Mouse (Mus musculus): ENCODE measurements around the gene Perm1. TPM values are rescaled to one million over a fixed set of nuclear protein-coding genes. Genes with fewer than 3 reads are reported as not detected.

Gene Perm1
- polyA plus RNA-seq, 1 experiment from 2014 or later = 0.92 TPM

DNA sequence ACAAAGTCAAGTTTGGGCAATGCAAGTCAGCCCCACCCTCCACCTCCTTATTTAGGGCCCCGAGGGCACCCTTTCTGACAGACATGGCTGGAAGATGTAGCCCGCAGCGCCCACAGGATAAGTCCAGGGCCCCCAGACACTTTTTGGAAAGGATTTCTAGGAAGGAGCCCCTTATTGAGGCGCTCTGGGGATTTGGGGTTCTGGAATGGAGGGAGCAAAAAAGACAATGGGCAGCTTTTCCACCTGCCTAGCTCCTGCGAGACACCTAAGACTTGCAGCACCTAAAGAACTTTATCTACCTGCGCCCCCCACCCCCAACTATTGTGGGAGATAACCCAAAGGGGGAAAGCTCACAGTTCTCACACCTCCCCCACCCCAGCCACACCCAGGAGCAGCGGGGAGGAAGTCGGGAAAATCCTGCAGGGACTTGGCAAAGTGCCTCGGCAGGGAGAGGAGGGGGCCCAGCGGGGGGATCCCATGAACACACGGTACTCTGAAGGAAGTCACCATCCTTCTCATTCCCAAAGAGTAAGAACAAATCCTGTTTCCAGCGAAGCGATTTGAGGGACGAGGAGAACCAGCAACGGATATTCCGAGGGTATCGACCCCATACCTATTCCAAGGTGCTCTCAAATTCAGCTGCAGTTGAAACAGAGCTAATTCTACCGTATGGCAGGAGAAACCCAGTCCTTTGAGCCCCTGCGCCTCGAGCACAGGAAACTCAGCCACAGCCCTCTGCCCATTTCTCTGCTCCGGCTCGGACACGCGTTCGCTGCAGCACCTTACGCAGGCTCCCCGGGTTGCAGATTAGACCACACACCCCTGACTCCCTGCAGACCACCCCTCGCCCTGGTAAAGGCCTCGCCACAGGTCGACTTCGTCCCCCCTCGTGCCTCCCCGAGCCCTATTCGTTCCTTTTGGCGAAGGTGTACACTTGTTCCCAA lies 19.5 kb upstream of the Perm1 start:
- H3K4me2 ChIP-seq (replicated peaks; ENCODE audit: low read depth, low read length) = peak overlapping the region; percentile 85
- peaks cover 35% of the 10 kb centered on the region for H3K36me3 ChIP-seq (ENCODE audit: control insufficient read depth, insufficient read depth, low read length)
- H3K9ac ChIP-seq (ENCODE audit: low read depth, low read length) = peak overlapping the region; percentile 91
- 4% methylated on average over 35 of the region's 35 CpGs for WGBS
- ATAC-seq (ENCODE audit: low FRiP score, low TSS enrichment) = no peak
- H3K9me3 ChIP-seq (ENCODE audit: control insufficient read depth, low read length) = no peaks in the 10 kb centered on the region
- H3K4me3 ChIP-seq (ENCODE audit: low read length) = peak overlapping the region; percentile 82
- H3K4me1 ChIP-seq (ENCODE audit: control insufficient read depth, insufficient read depth, low read length) = peaks cover 49% of the 10 kb centered on the region
- peak overlapping the region; percentile 71; the same call in 1 of the 2 replicates for H3K27ac ChIP-seq (ENCODE audit: low read depth, low read length)
- no peaks in the 10 kb centered on the region for H3K27me3 ChIP-seq (ENCODE audit: control insufficient read depth, insufficient read depth, low read length)

DNA sequence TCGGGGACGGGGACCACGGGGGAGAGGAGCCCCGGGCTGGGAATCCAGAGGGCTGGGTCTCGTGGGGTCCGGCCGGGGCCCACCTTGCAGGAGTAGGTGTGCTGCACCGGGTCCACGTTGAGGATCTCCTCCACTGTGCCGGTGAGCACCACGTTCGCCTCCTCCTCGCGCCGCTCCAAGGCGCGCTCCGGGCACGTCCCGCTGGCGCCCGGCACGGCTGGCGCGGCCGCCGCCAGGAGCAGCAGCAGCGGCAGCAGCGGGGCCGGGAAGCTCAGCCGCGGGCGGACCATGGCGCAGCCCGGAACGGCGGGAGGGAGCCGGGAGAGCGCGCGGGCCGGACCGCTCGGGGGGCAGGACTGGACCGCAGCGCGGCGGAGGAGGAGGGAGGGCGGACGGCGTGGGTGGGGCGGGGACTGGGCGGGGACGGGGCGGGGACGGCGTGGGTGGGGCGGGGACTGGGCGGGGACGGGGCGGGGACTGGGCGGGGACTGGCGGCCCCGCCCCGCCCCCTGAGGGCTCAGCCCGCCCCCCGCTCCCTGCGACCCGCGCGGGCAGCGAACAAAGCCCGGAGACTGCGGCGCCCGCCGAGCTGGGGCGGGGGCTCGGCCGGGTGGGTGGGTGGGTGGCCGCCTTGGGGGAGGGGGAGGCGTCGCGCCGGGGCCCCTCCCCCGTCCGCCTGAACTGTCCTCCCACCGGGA lies 18.4 kb upstream of the Perm1 start, which contains the start of gene Agrn:
Gene Agrn (minus strand): TSS at position 358 of the 698 bp plus-strand sequence.
- peak within 1 kb of the TSS; percentile 85 for H3K4me2 ChIP-seq (replicated peaks; ENCODE audit: low read depth, low read length)
- peak within 1 kb of the TSS; percentile 95 for H3K27ac ChIP-seq (ENCODE audit: low read depth, low read length)
- peaks cover 25% of the 10 kb centered on the region; the same call in 1 of the 2 replicates for H3K36me3 ChIP-seq (ENCODE audit: control insufficient read depth, insufficient read depth, low read length)
- no peaks in the 10 kb centered on the region for H3K9me3 ChIP-seq (ENCODE audit: control insufficient read depth, low read length)
- peak; percentile 85 for ATAC-seq (ENCODE audit: low FRiP score, low TSS enrichment)
- peaks cover 39% of the 10 kb centered on the region for H3K4me1 ChIP-seq (ENCODE audit: control insufficient read depth, insufficient read depth, low read length)
- peak within 1 kb of the TSS; percentile 82 for H3K4me3 ChIP-seq (ENCODE audit: low read length)
- 1% methylated on average over 23 of the region's 88 CpGs for WGBS
- no peaks in the 10 kb centered on the region for H3K27me3 ChIP-seq (ENCODE audit: control insufficient read depth, insufficient read depth, low read length)
- H3K9ac ChIP-seq (ENCODE audit: low read depth, low read length) = peak within 1 kb of the TSS; percentile 91

GRCm38 (mm10) chr4:156197829-156198205 lies 17.9 kb upstream of the Perm1 start:
- no peaks in the 10 kb centered on the region for H3K27me3 ChIP-seq (ENCODE audit: control insufficient read depth, insufficient read depth, low read length)
- no peaks in the 10 kb centered on the region for H3K9me3 ChIP-seq (ENCODE audit: control insufficient read depth, low read length)
- H3K36me3 ChIP-seq (ENCODE audit: control insufficient read depth, insufficient read depth, low read length) = peaks cover 19% of the 10 kb centered on the region; the same call in 1 of the 2 replicates
- peak overlapping the region; percentile 63; the same call in 1 of the 2 replicates for H3K9ac ChIP-seq (ENCODE audit: low read depth, low read length)
- WGBS = under 1% methylated on average over 22 of the region's 26 CpGs
- H3K4me2 ChIP-seq (replicated peaks; ENCODE audit: low read depth, low read length) = peak overlapping the region; percentile 55
- peak overlapping the region; percentile 82 for H3K4me3 ChIP-seq (ENCODE audit: low read length)
- peak; percentile 93 for ATAC-seq (ENCODE audit: low FRiP score, low TSS enrichment)
- peak overlapping the region; percentile 95 for H3K27ac ChIP-seq (ENCODE audit: low read depth, low read length)
- H3K4me1 ChIP-seq (ENCODE audit: control insufficient read depth, insufficient read depth, low read length) = peaks cover 34% of the 10 kb centered on the region

DNA sequence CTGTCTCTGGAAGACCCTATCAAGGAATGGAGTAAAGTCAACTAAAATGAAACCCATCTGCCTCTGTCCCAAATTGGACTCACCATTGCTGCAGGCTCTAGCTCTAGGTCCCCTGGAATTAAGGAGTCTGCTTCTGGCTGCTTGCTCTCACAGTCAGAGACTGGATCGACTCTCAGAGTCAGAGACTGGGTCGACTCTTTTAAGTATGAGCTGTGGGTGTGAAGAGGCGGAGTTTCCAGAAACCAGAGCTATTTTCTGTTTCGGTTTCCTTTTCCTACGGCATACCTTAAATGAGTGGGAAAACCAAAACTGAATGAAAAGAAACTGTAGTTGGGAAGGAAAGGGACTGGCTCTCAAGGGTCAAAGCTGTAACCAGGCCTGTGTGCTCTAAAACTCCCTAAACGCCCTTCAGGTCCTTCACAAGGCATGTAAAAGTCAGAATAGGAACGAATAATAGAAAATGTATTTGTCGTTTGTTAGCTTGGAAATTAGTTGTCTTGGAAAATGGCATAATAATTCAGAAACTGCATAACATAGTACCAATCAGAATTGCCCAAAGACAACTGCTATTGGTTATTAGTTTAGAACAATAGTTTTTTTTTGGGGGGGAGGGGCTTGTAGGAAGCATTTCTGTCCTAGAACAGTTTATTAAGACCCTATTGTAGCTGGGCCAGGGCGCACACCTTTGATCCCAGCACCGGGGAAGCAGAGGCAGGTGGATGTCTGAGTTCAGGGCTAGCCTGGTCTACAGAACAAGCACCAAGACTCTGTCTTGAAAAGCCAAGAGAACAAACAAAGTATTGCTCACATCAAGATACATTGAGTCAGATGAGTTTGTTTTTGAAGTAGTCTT lies 14.8 kb upstream of the Perm1 start, which contains the start of gene Isg15:
Gene Isg15 (minus strand): TSS at position 196 of the 853 bp plus-strand sequence.
- no peaks in the 10 kb centered on the region; the same call in 1 of the 2 replicates for H3K27me3 ChIP-seq (ENCODE audit: control insufficient read depth, insufficient read depth, low read length)
- ATAC-seq (ENCODE audit: low FRiP score, low TSS enrichment) = no peak
- WGBS = 56% methylated on average over 10 of the region's 10 CpGs
- peaks cover 4% of the 10 kb centered on the region for H3K4me1 ChIP-seq (ENCODE audit: control insufficient read depth, insufficient read depth, low read length)
- no peaks in the 10 kb centered on the region for H3K9me3 ChIP-seq (ENCODE audit: control insufficient read depth, low read length)
- no peaks in the 10 kb centered on the region for H3K36me3 ChIP-seq (ENCODE audit: control insufficient read depth, insufficient read depth, low read length)
- H3K4me3 ChIP-seq (ENCODE audit: low read length) = no peak within 1 kb of the TSS
- no peak within 1 kb of the TSS for H3K4me2 ChIP-seq (replicated peaks; ENCODE audit: low read depth, low read length)
- no peak within 1 kb of the TSS for H3K27ac ChIP-seq (ENCODE audit: low read depth, low read length)
- no peak within 1 kb of the TSS for H3K9ac ChIP-seq (ENCODE audit: low read depth, low read length)

DNA sequence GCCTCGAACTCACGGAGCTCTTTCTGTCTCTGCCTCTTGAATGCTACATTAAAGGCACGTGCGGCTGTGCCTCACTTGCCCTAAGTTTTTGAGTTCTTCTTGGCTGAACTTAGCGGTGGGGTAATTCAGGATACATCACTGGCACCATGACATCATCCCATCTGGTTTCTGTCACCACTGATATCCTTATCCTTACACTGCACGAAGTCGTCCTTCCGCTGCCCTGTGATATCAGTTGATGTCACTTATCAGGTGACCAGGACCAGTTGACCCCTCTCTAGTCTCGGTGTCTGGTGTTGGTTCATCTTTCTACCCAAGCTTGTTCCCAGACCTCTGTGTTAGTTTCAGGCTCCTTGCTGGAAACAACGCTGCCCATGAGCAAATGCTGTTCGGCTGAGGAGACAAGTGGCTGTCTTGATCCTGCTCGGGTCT lies 13.2 kb upstream of the Perm1 start:
- no peaks in the 10 kb centered on the region for H3K36me3 ChIP-seq (ENCODE audit: control insufficient read depth, insufficient read depth, low read length)
- WGBS = 47% methylated on average over 12 of the region's 12 CpGs
- H3K4me3 ChIP-seq (ENCODE audit: low read length) = peak overlapping the region; percentile 50
- H3K27ac ChIP-seq (ENCODE audit: low read depth, low read length) = no peak overlapping the region
- no peaks in the 10 kb centered on the region for H3K9me3 ChIP-seq (ENCODE audit: control insufficient read depth, low read length)
- H3K9ac ChIP-seq (ENCODE audit: low read depth, low read length) = no peak overlapping the region
- H3K4me1 ChIP-seq (ENCODE audit: control insufficient read depth, insufficient read depth, low read length) = no peaks in the 10 kb centered on the region
- peak overlapping the region; percentile 88 for H3K4me2 ChIP-seq (replicated peaks; ENCODE audit: low read depth, low read length)
- H3K27me3 ChIP-seq (ENCODE audit: control insufficient read depth, insufficient read depth, low read length) = no peaks in the 10 kb centered on the region; the same call in 1 of the 2 replicates
- ATAC-seq (ENCODE audit: low FRiP score, low TSS enrichment) = no peak

GRCm38 (mm10) chr4:156203001-156203412 lies 12.7 kb upstream of the Perm1 start, which contains the start of gene AW011738:
Gene AW011738 (plus strand): TSS chr4:156203304.
- Histone ChIP-seq H3K4me2 (replicated peaks; ENCODE audit: low read depth, low read length) (peak within 1 kb of the TSS; percentile 88), H3K36me3 (ENCODE audit: control insufficient read depth, insufficient read depth, low read length) (no peaks in the 10 kb centered on the region), H3K4me3 (ENCODE audit: low read length) (peak within 1 kb of the TSS; percentile 50), H3K9me3 (ENCODE audit: control insufficient read depth, low read length) (no peaks in the 10 kb centered on the region), H3K27me3 (ENCODE audit: control insufficient read depth, insufficient read depth, low read length) (no peaks in the 10 kb centered on the region; the same call in 1 of the 2 replicates), H3K9ac (ENCODE audit: low read depth, low read length) (peak within 1 kb of the TSS; percentile 65), H3K27ac (ENCODE audit: low read depth, low read length) (peak within 1 kb of the TSS; percentile 12; the same call in 1 of the 2 replicates), H3K4me1 (ENCODE audit: control insufficient read depth, insufficient read depth, low read length) (no peaks in the 10 kb centered on the region)
- ATAC-seq (ENCODE audit: low FRiP score, low TSS enrichment) = peak; percentile 82
- WGBS = under 1% methylated on average over 25 of the region's 39 CpGs

- ATAC-seq (ENCODE audit: low FRiP score, low TSS enrichment) = peak; percentile 50
- peak overlapping the region; percentile 12; the same call in 1 of the 2 replicates for H3K27ac ChIP-seq (ENCODE audit: low read depth, low read length)
Measured at GRCm38 (mm10) chr4:156203413-156204131, 12.1 kb upstream of the Perm1 start.

More at GRCm38 (mm10) chr4:156203413-156204131, 12.1 kb upstream of the Perm1 start:
- Histone ChIP-seq H3K27me3 (ENCODE audit: control insufficient read depth, insufficient read depth, low read length) (no peaks in the 10 kb centered on the region; the same call in 1 of the 2 replicates), H3K4me2 (replicated peaks; ENCODE audit: low read depth, low read length) (peak overlapping the region; percentile 88), H3K4me1 (ENCODE audit: control insufficient read depth, insufficient read depth, low read length) (no peaks in the 10 kb centered on the region), H3K9ac (ENCODE audit: low read depth, low read length) (peak overlapping the region; percentile 65), H3K9me3 (ENCODE audit: control insufficient read depth, low read length) (no peaks in the 10 kb centered on the region), H3K4me3 (ENCODE audit: low read length) (peak overlapping the region; percentile 50), H3K36me3 (ENCODE audit: control insufficient read depth, insufficient read depth, low read length) (no peaks in the 10 kb centered on the region)
- WGBS = under 1% methylated on average over 49 of the region's 49 CpGs
